Mouse (Mus musculus): ENCODE measurements around the gene Mtmr2.

DNA sequence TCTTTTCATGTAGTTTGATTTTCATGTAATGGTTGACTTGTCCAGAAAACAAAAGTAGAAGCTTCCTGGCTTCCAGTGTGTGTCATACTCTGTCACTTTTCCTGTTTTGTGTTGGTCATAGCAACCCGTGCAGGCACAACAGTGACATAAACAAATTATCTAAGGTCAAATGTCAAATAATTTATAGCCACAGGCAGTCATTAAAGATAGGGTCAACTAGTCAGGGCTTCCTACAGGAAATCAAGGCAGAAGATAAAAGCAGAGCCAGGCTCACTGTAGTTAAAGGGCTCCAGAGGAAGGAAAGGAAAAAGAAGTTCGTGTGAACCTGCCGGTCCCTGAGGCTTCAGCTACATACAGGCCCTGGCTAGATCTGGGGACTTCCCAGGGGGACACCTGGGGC lies 105.7 kb downstream of the Mtmr2 start:
- TF ChIP-seq CTCF (IDR thresholded peaks at IDR 0.05; ENCODE audit: low read depth) (no peak), EP300 (IDR thresholded peaks at IDR 0.05; ENCODE audit: low read depth) (no peak; the same call in 1 of the 2 replicates)
